Mouse (Mus musculus): Measurements from ENCODE around the gene Gpa33. TPM values are rescaled to one million over a fixed set of nuclear protein-coding genes. Genes with fewer than 3 reads are reported as not detected.
A peak's percentile ranks its signal among the peaks of the same experiment; 100 is the strongest.

The Gpa33 gene
- polyA plus RNA-seq, 1 experiment from 2014 or later, result not detected

- no peak overlapping the region for H3K27ac ChIP-seq (replicated peaks)
- H3K4me3 ChIP-seq, result no peak overlapping the region
- H3K9me3 ChIP-seq, result no peaks in the 10 kb centered on the region
- H3K9ac ChIP-seq, result no peak overlapping the region
- peak; percentile 34; the same call in 1 of the 2 replicates for ATAC-seq (ENCODE audit: low read depth)
- no peaks in the 10 kb centered on the region for H3K36me3 ChIP-seq
- H3K27me3 ChIP-seq, result peaks cover 28% of the 10 kb centered on the region
- H3K4me2 ChIP-seq, result no peak overlapping the region
- peaks cover 14% of the 10 kb centered on the region; the same call in 1 of the 2 replicates for H3K4me1 ChIP-seq (replicated peaks)
- 13% methylated on average over 18 of the region's 18 CpGs for WGBS
These were observed 23.5 kb downstream of the Gpa33 start for GRCm38 (mm10) chr1:166153351-166154120.

GRCm38 (mm10) chr1:166154162-166155112, 24.4 kb downstream of the Gpa33 start:
- Histone ChIP-seq H3K4me2 (peak overlapping the region; percentile 45), H3K36me3 (no peaks in the 10 kb centered on the region), H3K27ac (replicated peaks) (no peak overlapping the region), H3K4me3 (no peak overlapping the region), H3K9ac (peak overlapping the region; percentile 54), H3K4me1 (replicated peaks) (peaks cover 14% of the 10 kb centered on the region; the same call in 1 of the 2 replicates), H3K9me3 (no peaks in the 10 kb centered on the region), H3K27me3 (peaks cover 34% of the 10 kb centered on the region)
- ATAC-seq (ENCODE audit: low read depth), result peak; percentile 34
- WGBS, result 18% methylated on average over 29 of the region's 29 CpGs

GRCm38 (mm10) chr1:166155113-166155494, 25.1 kb downstream of the Gpa33 start:
- H3K4me2 ChIP-seq, result no peak overlapping the region
- no peak overlapping the region for H3K9ac ChIP-seq
- 50% methylated on average over 10 of the region's 10 CpGs for WGBS
- no peak overlapping the region for H3K4me3 ChIP-seq
- ATAC-seq (ENCODE audit: low read depth), result no peak
- H3K27ac ChIP-seq (replicated peaks), result no peak overlapping the region
- no peaks in the 10 kb centered on the region for H3K36me3 ChIP-seq
- H3K9me3 ChIP-seq, result no peaks in the 10 kb centered on the region
- peaks cover 40% of the 10 kb centered on the region for H3K27me3 ChIP-seq
- peaks cover 14% of the 10 kb centered on the region; the same call in 1 of the 2 replicates for H3K4me1 ChIP-seq (replicated peaks)

GRCm38 (mm10) chr1:166157712-166158111, 27.7 kb downstream of the Gpa33 start:
- H3K9me3 ChIP-seq, result no peaks in the 10 kb centered on the region
- no peak for ATAC-seq (ENCODE audit: low read depth)
- H3K4me2 ChIP-seq, result no peak overlapping the region
- no peak overlapping the region for H3K9ac ChIP-seq
- H3K27ac ChIP-seq (replicated peaks), result no peak overlapping the region
- H3K4me3 ChIP-seq, result no peak overlapping the region
- H3K36me3 ChIP-seq, result no peaks in the 10 kb centered on the region
- H3K4me1 ChIP-seq (replicated peaks), result peaks cover 12% of the 10 kb centered on the region
- 84% methylated on average over 12 of the region's 12 CpGs for WGBS
- peaks cover 44% of the 10 kb centered on the region for H3K27me3 ChIP-seq

- H3K4me3 ChIP-seq, result no peak overlapping the region
- H3K36me3 ChIP-seq, result no peaks in the 10 kb centered on the region
- H3K9me3 ChIP-seq, result no peaks in the 10 kb centered on the region
- H3K27ac ChIP-seq (replicated peaks), result no peak overlapping the region
- no peak overlapping the region for H3K4me2 ChIP-seq
- 65% methylated on average over 9 of the region's 9 CpGs for WGBS
- H3K9ac ChIP-seq, result no peak overlapping the region
- H3K4me1 ChIP-seq (replicated peaks), result peaks cover 12% of the 10 kb centered on the region
- ATAC-seq (ENCODE audit: low read depth), result no peak
- H3K27me3 ChIP-seq, result peaks cover 44% of the 10 kb centered on the region
These were observed 28.6 kb downstream of the Gpa33 start for GRCm38 (mm10) chr1:166158664-166159063.

GRCm38 (mm10) chr1:166160111-166160510, 30.1 kb downstream of the Gpa33 start:
- Histone ChIP-seq H3K9me3 (no peaks in the 10 kb centered on the region), H3K4me2 (peak overlapping the region; percentile 49), H3K27me3 (peaks cover 36% of the 10 kb centered on the region), H3K9ac (peak overlapping the region; percentile 58; the same call in 1 of the 2 replicates), H3K4me3 (no peak overlapping the region), H3K4me1 (replicated peaks) (peaks cover 4% of the 10 kb centered on the region), H3K27ac (replicated peaks) (no peak overlapping the region), H3K36me3 (no peaks in the 10 kb centered on the region)
- 61% methylated on average over 5 of the region's 5 CpGs for WGBS
- ATAC-seq (ENCODE audit: low read depth), result no peak

- peak; percentile 63 for ATAC-seq (ENCODE audit: low read depth)
- Histone ChIP-seq H3K4me1 (replicated peaks) (peaks cover 4% of the 10 kb centered on the region), H3K9me3 (no peaks in the 10 kb centered on the region), H3K4me3 (0 out of 2 replicates have a peak overlapping the region, but pooled peaks have one; percentile 16), H3K4me2 (peak overlapping the region; percentile 49), H3K27ac (replicated peaks) (no peak overlapping the region), H3K36me3 (no peaks in the 10 kb centered on the region), H3K9ac (peak overlapping the region; percentile 58; the same call in 1 of the 2 replicates), H3K27me3 (peaks cover 29% of the 10 kb centered on the region)
- 18% methylated on average over 24 of the region's 24 CpGs for WGBS
These were observed 30.8 kb downstream of the Gpa33 start for GRCm38 (mm10) chr1:166160569-166161445.

- Histone ChIP-seq H3K4me1 (replicated peaks) (peaks cover 4% of the 10 kb centered on the region), H3K4me2 (no peak overlapping the region), H3K27ac (replicated peaks) (no peak overlapping the region), H3K36me3 (no peaks in the 10 kb centered on the region), H3K4me3 (no peak overlapping the region), H3K27me3 (peaks cover 9% of the 10 kb centered on the region), H3K9ac (no peak overlapping the region), H3K9me3 (no peaks in the 10 kb centered on the region)
- 90% methylated on average over 14 of the region's 14 CpGs for WGBS
- ATAC-seq (ENCODE audit: low read depth), result no peak
These were observed 34.5 kb downstream of the Gpa33 start for GRCm38 (mm10) chr1:166164580-166164979.

GRCm38 (mm10) chr1:166165159-166165558, 35.1 kb downstream of the Gpa33 start:
- peaks cover 4% of the 10 kb centered on the region for H3K4me1 ChIP-seq (replicated peaks)
- H3K9me3 ChIP-seq, result no peaks in the 10 kb centered on the region
- H3K36me3 ChIP-seq, result no peaks in the 10 kb centered on the region
- H3K27ac ChIP-seq (replicated peaks), result no peak overlapping the region
- 86% methylated on average over 9 of the region's 9 CpGs for WGBS
- H3K4me3 ChIP-seq, result no peak overlapping the region
- H3K4me2 ChIP-seq, result no peak overlapping the region
- H3K27me3 ChIP-seq, result peaks cover 3% of the 10 kb centered on the region
- ATAC-seq (ENCODE audit: low read depth), result no peak
- H3K9ac ChIP-seq, result no peak overlapping the region

- no peaks in the 10 kb centered on the region for H3K9me3 ChIP-seq
These were observed 37.4 kb downstream of the Gpa33 start for GRCm38 (mm10) chr1:166167405-166167804.

GRCm38 (mm10) chr1:166168017-166168416, 38.0 kb downstream of the Gpa33 start:
- Histone ChIP-seq H3K4me3 (no peak overlapping the region), H3K9me3 (no peaks in the 10 kb centered on the region), H3K4me1 (replicated peaks) (no peaks in the 10 kb centered on the region), H3K36me3 (no peaks in the 10 kb centered on the region), H3K27me3 (no peaks in the 10 kb centered on the region), H3K9ac (no peak overlapping the region), H3K4me2 (no peak overlapping the region), H3K27ac (replicated peaks) (no peak overlapping the region)
- WGBS, result 93% methylated on average over 7 of the region's 7 CpGs
- ATAC-seq (ENCODE audit: low read depth), result no peak

More at GRCm38 (mm10) chr1:166167405-166167804, 37.4 kb downstream of the Gpa33 start:
- no peak overlapping the region for H3K4me2 ChIP-seq
- no peak overlapping the region for H3K9ac ChIP-seq
- no peak overlapping the region for H3K27ac ChIP-seq (replicated peaks)
- no peaks in the 10 kb centered on the region for H3K4me1 ChIP-seq (replicated peaks)
- 64% methylated on average over 4 of the region's 4 CpGs for WGBS
- no peak overlapping the region for H3K4me3 ChIP-seq
- ATAC-seq (ENCODE audit: low read depth), result peak; percentile 27; the same call in 1 of the 2 replicates
- no peaks in the 10 kb centered on the region for H3K36me3 ChIP-seq
- H3K27me3 ChIP-seq, result no peaks in the 10 kb centered on the region

All from neural tube, embryonic 13.5 days (tissue).